Mouse (Mus musculus) neural tube, embryonic 14.5 days (tissue): ENCODE data around the gene Stpg4. TPM values are rescaled to one million over a fixed set of nuclear protein-coding genes. Genes with fewer than 3 reads are reported as not detected.

Source experiments
- ATAC-seq: fragments of 200-750 bp; cut with Nextera tagmentation; 2 replicates; pipeline ENCODE4 v1.8.0; 2017; ENCODE audit warnings: low read depth, mild to moderate bottlenecking, moderate TSS enrichment, moderate library complexity
- H3K27ac ChIP-seq: fragments of 300-500 bp; sonication (generic); 2 replicates; pipeline ENCODE4 v1.5.1; 2014; ENCODE audit warnings: low read depth, mild to moderate bottlenecking, control low read depth, low read length, moderate library complexity, mixed read lengths
- H3K27me3 ChIP-seq: fragments of 300-500 bp; sonication (generic); 2 replicates; pipeline ENCODE4 v1.6.1; 2014; ENCODE audit warnings: low read length; ENCODE audit not compliant: control insufficient read depth, insufficient read depth
- H3K36me3 ChIP-seq: fragments of 300-500 bp; sonication (generic); 2 replicates; pipeline ENCODE4 v1.6.1; 2014; ENCODE audit warnings: low read length, mixed read lengths; ENCODE audit not compliant: control insufficient read depth, insufficient read depth
- H3K4me1 ChIP-seq: fragments of 300-500 bp; sonication (generic); 2 replicates; pipeline ENCODE4 v1.6.1; 2014; ENCODE audit warnings: low read length; ENCODE audit not compliant: control insufficient read depth, insufficient read depth
- H3K4me2 ChIP-seq: fragments of 300-500 bp; sonication (generic); 2 replicates; pipeline ENCODE4 v1.6.1; 2014; ENCODE audit warnings: mild to moderate bottlenecking, low read depth, low read length, control low read depth
- H3K4me3 ChIP-seq: fragments of 300-500 bp; sonication (generic); 2 replicates; pipeline ENCODE4 v1.5.1; 2014; ENCODE audit warnings: low read depth, low read length, control low read depth, mixed read lengths
- H3K9ac ChIP-seq: fragments of 300-500 bp; sonication (generic); replicated peaks from 2 replicates; pipeline ENCODE4 v1.6.1; 2014; ENCODE audit warnings: low read depth, mild to moderate bottlenecking, control low read depth, low read length, mixed read lengths
- H3K9me3 ChIP-seq: fragments of 300-500 bp; sonication (generic); 2 replicates; pipeline ENCODE4 v1.6.1; 2016; ENCODE audit warnings: low read length; ENCODE audit not compliant: control insufficient read depth
- WGBS: fragments of 180-500 bp; shearing (Covaris S2); extraction: QIAGEN DNeasy Blood & Tissue Kit; methylation state at CpG from one replicate; pipeline ENCODE4 v1.1.7; 2014; 5-methylcytosine and 5-hydroxymethylcytosine counted together
- polyA plus RNA-seq: library from polyadenylated mRNA; unstranded; fragments of >200 nt; fragmentation: Nextera tagmentation; extraction: Ambion mirVana; gene quantifications from 2 replicates; pipeline ENCODE4 v1.2.1, GENCODE M21; 2014

Stpg4 gene
- polyA plus RNA-seq, 1 experiment from 2014 or later, result not detected

- Histone ChIP-seq H3K36me3 (no peaks in the 10 kb centered on the region), H3K9me3 (no peaks in the 10 kb centered on the region), H3K9ac (no peak overlapping the region), H3K4me1 (peaks cover 17% of the 10 kb centered on the region), H3K4me2 (no peak overlapping the region), H3K27ac (0 out of 2 replicates have a peak overlapping the region, but pooled peaks have one; percentile 23), H3K27me3 (no peaks in the 10 kb centered on the region), H3K4me3 (no peak overlapping the region)
- ATAC-seq, result no peak
- 34% methylated on average over 4 of the region's 4 CpGs for WGBS
These were observed 60.3 kb downstream of the Stpg4 start for GRCm38 (mm10) chr17:87367228-87367627.

- Histone ChIP-seq H3K4me3 (no peak overlapping the region), H3K27ac (no peak overlapping the region), H3K9me3 (no peaks in the 10 kb centered on the region), H3K27me3 (no peaks in the 10 kb centered on the region), H3K9ac (no peak overlapping the region), H3K36me3 (no peaks in the 10 kb centered on the region), H3K4me1 (peaks cover 17% of the 10 kb centered on the region), H3K4me2 (no peak overlapping the region)
- 3% methylated on average over 2 of the region's 2 CpGs for WGBS
- no peak for ATAC-seq
These were observed 61.0 kb downstream of the Stpg4 start for GRCm38 (mm10) chr17:87366520-87366919.

GRCm38 (mm10) chr17:87365268-87365667, 62.3 kb downstream of the Stpg4 start:
- peaks cover 17% of the 10 kb centered on the region for H3K4me1 ChIP-seq
- H3K9ac ChIP-seq, result no peak overlapping the region
- 66% methylated on average over 8 of the region's 8 CpGs for WGBS
- no peak overlapping the region for H3K4me2 ChIP-seq
- H3K4me3 ChIP-seq, result no peak overlapping the region
- no peak for ATAC-seq
- H3K27ac ChIP-seq, result no peak overlapping the region
- no peaks in the 10 kb centered on the region for H3K9me3 ChIP-seq
- no peaks in the 10 kb centered on the region for H3K27me3 ChIP-seq
- no peaks in the 10 kb centered on the region for H3K36me3 ChIP-seq

- H3K36me3 ChIP-seq, result no peaks in the 10 kb centered on the region
- H3K9ac ChIP-seq, result no peak overlapping the region
- ATAC-seq, result no peak
- peaks cover 9% of the 10 kb centered on the region for H3K4me1 ChIP-seq
- 89% methylated on average over 15 of the region's 15 CpGs for WGBS
- H3K27ac ChIP-seq, result no peak overlapping the region
- H3K9me3 ChIP-seq, result no peaks in the 10 kb centered on the region
- H3K27me3 ChIP-seq, result no peaks in the 10 kb centered on the region
- H3K4me3 ChIP-seq, result no peak overlapping the region
- H3K4me2 ChIP-seq, result no peak overlapping the region
These were observed 63.4 kb downstream of the Stpg4 start for GRCm38 (mm10) chr17:87364108-87364507.

GRCm38 (mm10) chr17:87361132-87361531, 66.4 kb downstream of the Stpg4 start:
- 38% methylated on average over 3 of the region's 3 CpGs for WGBS
- H3K4me1 ChIP-seq, result no peaks in the 10 kb centered on the region
- no peaks in the 10 kb centered on the region for H3K36me3 ChIP-seq
- no peaks in the 10 kb centered on the region for H3K9me3 ChIP-seq
- no peak overlapping the region for H3K4me3 ChIP-seq
- no peak overlapping the region for H3K4me2 ChIP-seq
- H3K27me3 ChIP-seq, result no peaks in the 10 kb centered on the region
- no peak for ATAC-seq
- no peak overlapping the region for H3K9ac ChIP-seq
- no peak overlapping the region for H3K27ac ChIP-seq

- Histone ChIP-seq H3K9ac (no peak overlapping the region), H3K36me3 (no peaks in the 10 kb centered on the region), H3K4me1 (0 out of 2 replicates have a peak, but pooled peaks cover 4% of the 10 kb centered on the region), H3K27ac (no peak overlapping the region), H3K9me3 (no peaks in the 10 kb centered on the region), H3K27me3 (no peaks in the 10 kb centered on the region), H3K4me2 (no peak overlapping the region), H3K4me3 (no peak overlapping the region)
- 84% methylated on average over 9 of the region's 9 CpGs for WGBS
- no peak for ATAC-seq
These were observed 70.0 kb downstream of the Stpg4 start for GRCm38 (mm10) chr17:87357506-87357905.

- no peaks in the 10 kb centered on the region for H3K9me3 ChIP-seq
- 82% methylated on average over 5 of the region's 5 CpGs for WGBS
- H3K36me3 ChIP-seq, result no peaks in the 10 kb centered on the region
- no peaks in the 10 kb centered on the region for H3K27me3 ChIP-seq
- H3K27ac ChIP-seq, result no peak overlapping the region
- no peak for ATAC-seq
- no peak overlapping the region for H3K4me3 ChIP-seq
- H3K9ac ChIP-seq, result no peak overlapping the region
- peaks cover 14% of the 10 kb centered on the region; the same call in 1 of the 2 replicates for H3K4me1 ChIP-seq
- no peak overlapping the region for H3K4me2 ChIP-seq
These were observed 71.3 kb downstream of the Stpg4 start for GRCm38 (mm10) chr17:87356261-87356660.

- Histone ChIP-seq H3K4me1 (peaks cover 19% of the 10 kb centered on the region; the same call in 1 of the 2 replicates), H3K9ac (no peak overlapping the region)
These were observed 72.1 kb downstream of the Stpg4 start for GRCm38 (mm10) chr17:87355456-87355855.

GRCm38 (mm10) chr17:87353745-87354320, 73.7 kb downstream of the Stpg4 start:
- peaks cover 19% of the 10 kb centered on the region; the same call in 1 of the 2 replicates for H3K4me1 ChIP-seq
- no peak overlapping the region for H3K4me3 ChIP-seq
- no peak overlapping the region for H3K9ac ChIP-seq
- no peak overlapping the region for H3K4me2 ChIP-seq
- WGBS, result 84% methylated on average over 8 of the region's 8 CpGs
- no peak for ATAC-seq
- no peaks in the 10 kb centered on the region for H3K27me3 ChIP-seq
- no peaks in the 10 kb centered on the region for H3K9me3 ChIP-seq
- H3K36me3 ChIP-seq, result no peaks in the 10 kb centered on the region
- no peak overlapping the region for H3K27ac ChIP-seq

More at GRCm38 (mm10) chr17:87355456-87355855, 72.1 kb downstream of the Stpg4 start:
- no peaks in the 10 kb centered on the region for H3K27me3 ChIP-seq
- no peak overlapping the region for H3K4me3 ChIP-seq
- H3K27ac ChIP-seq, result no peak overlapping the region
- no peak overlapping the region for H3K4me2 ChIP-seq
- WGBS, result 85% methylated on average over 8 of the region's 8 CpGs
- no peak for ATAC-seq
- no peaks in the 10 kb centered on the region for H3K36me3 ChIP-seq
- H3K9me3 ChIP-seq, result no peaks in the 10 kb centered on the region
